Mouse (Mus musculus): Measurements from ENCODE around the gene Atad2b. TPM values are rescaled to one million over a fixed set of nuclear protein-coding genes. Genes with fewer than 3 reads are reported as not detected.
"Not testable (repeated sequence)": the region's sequence is repeated elsewhere in the genome, so short reads cannot be mapped to it uniquely, and the experiment has no call there.

Atad2b gene
- total RNA-seq, 4 experiments from 2014 or later = 11.2 to 12.8 (median 12.3) TPM

DNA sequence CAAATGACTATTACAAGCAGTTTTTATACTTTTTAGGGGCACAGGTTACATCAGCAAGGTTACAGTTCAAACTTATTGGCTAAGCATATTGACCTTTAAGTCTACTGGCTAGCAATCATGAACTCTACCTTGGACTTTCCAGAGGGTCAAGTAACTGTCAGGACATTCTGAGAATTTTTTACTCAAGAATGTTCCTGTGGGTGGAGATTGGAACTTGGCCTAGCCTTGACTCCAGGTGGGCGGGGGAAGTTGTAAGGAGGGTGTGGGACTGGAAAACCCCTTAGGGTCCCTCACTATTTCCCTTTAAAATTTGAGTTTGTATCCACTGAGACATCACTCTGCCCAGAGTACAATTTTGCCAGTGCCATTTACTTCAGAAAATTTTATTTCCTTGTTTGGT is 6.7 kb upstream of the Atad2b start:
- DNase-seq (ENCODE audit: low spot score) = not testable (repeated sequence)

DNA sequence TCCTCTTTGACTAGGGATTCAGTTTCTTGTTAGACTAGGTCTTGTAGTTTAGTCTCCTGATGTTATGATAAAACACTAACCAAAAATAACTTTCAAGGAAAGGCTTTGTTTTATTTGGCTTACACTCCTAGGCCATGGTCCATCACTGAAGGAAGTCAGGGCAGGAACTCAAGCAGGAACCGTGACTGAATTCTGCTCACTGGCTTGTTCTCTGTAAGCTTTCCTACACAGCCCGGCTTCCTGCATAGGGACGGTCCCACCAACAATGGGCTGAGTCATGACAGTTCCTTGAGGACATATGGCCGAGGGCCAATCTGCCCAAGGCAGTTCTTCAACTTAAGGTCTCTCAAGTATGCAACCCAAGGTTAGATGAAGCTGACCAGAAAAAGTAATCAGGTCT is 5.4 kb upstream of the Atad2b start:
- DNase-seq (ENCODE audit: low spot score) = peak; percentile 65

DNA sequence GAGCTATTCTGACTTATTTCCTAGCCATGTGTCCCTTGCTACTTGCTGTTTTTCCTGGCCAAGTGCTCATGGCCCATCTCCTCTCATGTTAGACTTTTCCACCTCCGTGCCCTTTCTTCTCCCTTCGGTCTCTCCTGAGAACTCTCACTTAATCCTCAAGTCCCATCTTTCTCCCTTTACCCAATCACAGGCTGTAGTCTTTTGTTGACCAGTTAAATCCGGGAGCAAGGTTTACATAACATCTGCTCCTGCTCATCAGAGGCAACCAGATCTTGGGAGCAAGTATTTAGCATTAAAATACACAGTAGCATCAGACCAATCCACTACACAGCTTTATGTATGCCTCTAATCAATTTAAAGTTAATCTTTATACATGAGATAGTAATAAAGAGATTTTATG is 2.7 kb upstream of the Atad2b start:
- no peak for DNase-seq (ENCODE audit: low spot score)

DNA sequence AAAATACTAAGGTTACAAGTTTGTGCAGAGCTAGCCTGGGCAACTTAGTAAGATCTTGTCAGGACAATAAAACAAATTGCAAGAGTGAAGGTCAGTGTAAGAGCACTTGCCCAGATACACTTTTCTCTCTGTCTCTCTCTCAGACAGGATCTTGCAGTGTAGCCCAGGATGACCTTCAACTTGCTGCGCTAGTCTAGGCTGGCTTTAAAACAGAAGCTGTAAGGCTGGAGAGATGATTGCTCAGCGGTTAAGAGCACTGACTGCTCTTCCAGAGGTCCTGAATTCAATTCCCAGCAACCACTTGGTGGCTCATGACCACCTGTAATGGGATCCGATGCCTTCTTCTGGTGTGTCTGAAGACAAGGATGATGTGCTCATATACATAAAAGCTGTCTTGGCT is 2.2 kb upstream of the Atad2b start:
- no peak for DNase-seq (ENCODE audit: low spot score)

DNA sequence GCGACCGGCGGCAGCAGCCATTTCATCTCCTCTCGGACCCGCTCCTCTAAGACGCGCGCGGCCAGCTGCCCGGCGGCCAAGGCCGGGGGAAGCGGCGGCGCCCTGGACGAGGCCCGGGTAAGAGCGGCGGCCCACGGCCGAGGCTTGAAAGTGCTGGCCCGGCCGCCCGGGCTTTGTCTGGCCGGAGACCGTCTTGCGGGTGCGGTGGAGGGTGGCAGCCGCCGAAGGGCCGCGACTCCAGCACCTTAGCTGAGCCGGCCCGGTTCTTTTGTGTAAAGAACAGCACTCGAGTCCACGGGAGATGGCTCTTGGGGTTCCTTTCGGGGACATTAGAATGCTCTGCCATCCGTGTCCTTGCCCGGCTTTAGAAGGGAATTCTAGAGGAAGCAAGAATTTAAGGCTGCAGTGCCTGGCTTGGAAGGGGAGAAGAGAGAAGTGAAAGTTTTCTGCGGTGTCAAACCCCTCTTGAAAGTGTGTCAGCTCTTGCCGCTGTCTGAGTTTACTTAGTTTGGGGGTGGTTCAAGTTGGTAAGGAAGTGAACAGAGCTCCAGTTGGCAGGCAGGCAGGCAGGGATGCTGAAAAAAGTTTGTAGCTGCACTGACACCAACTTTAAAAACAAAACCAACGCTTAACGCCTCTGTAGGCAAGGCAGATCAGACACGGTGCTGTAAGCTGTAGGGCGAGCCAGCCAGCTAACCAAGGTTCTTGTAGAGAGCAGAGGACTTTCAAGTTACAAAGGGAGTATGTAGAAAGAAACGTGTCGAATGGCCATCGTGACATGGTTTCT is 845 bp downstream of the Atad2b start:
- DNase-seq (ENCODE audit: low spot score) = peak; percentile 78

DNA sequence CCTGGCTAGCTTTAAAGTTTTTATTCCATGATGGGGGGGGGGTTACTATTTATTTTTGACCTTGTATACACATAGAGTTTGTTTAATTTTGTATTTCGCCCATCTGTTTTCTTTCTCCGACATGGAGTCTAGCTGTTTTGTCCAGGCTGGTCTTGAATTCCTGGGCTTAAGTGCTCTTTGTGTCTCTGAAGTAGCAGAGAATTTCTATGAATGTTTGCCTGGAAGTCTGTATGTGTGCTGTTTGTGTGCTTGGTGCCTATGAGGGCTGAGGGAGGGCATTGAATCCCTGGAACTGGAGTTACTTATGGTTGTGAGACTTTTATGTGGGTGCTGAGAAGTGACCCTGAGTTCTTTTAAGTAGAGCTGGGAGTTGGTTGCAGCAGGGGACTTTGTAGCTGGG is 11.0 kb downstream of the Atad2b start:
- DNase-seq (ENCODE audit: low spot score) = no peak

DNA sequence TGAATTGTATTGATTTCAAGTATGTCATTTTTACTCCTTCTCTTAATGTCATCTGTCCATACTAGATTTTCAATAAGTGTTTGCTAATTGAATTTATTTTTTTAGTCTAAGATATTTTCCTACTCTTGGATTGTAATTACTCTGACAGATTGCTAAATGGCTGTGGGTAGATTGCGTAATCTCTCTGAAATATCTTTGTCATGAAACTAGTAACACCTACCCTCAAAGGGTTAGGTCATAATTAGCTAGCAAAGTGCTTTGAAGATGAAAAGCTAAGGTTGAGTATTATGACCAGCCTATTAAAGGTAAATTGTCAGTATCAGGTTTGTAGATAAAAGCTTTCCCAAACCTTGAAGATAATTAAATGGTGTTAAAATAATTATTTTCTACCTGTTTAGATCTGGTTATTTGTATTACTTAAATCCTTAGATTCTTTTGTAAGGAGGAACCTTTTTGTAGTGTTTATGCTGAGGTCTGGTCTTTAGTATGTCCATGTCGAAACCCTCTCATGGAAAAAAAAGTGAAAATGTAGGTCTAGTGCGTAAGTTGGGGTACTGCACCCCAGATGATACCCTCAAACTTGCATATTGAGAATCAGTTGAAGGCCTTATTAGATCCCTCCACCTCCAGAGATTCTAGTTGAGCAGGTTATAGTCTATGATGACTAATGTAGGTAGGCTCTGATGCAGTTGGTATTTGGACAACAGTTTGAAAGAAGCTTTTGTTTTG is 13.8 kb downstream of the Atad2b start:
- no peak for DNase-seq (ENCODE audit: low spot score)

DNA sequence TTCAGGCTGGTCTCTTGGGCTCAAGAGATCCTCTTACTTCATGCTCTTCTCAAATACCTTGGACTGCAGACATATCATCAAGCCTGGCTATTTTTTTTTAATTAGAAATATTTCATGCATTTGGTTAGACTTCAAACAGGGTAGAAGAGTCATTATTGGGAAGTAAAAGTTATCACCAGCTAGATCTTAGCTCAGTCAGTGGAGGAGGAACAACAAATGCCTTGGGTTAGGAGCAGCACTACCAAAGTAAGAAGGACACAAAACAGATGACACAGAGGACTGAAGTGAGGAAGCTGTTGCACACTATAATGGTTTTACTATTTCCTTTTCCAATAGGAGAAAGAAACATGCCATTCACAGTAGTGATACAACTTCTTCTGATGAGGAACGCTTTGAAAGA is 35.1 kb downstream of the Atad2b start:
- DNase-seq (ENCODE audit: low spot score) = no peak

DNA sequence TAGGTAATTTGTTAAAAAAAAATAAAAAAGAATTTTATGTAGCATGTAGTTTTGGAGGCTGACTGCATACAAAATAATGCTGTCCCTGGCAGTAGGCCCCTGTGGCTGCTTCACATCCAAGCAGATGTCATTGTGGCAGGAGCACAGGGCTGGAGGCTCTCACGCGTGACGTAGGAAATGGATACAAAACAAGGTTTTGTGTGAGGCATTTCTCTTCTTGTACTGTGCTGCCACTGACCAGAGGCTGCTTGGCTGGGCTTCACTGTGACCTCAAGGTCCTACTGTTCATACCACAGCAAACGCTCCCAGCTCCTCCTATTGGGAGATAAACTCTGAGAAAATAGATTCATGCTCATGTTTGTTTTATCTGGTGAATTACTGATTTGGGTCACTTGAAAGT is 36.0 kb downstream of the Atad2b start:
- no peak for DNase-seq (ENCODE audit: low spot score)

DNA sequence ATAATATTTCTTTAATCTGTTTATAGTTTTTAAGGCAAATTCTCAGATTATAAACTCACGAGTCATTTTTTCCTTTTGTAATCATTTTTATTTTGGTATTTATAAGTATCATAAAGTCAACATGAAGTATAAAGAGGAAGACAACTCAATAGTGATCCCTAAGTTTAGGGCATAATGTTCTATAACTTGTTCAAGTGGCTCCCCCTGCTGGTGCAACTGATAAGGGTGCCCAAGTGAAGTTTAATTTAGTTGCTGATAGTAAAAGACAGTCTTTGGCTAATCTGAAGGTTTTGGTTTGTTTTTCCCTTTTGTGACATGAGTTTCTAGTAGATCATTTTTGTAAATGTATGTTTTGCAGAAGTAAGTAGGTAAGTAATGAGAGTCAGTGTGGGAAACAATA is 55.8 kb downstream of the Atad2b start:
- peak; percentile 74 for DNase-seq (ENCODE audit: low spot score)

DNA sequence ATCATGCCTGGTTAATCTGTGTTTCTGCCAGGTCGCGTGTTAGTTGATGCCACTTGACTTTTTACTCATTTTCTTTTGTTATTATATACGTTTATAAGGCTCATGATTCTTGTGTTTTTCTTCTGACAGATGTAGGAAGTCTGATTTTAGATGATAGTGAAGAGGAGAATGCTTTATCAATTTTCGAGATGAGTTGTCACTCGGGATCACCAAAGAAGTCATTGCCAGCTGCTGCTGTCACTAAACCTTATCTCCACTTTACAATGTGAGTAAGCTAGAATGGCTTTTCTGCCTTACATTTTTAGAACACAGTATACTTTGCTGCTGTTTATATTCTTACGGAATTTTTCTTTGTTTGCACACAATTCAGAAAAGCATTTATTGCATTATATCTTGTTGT is 61.2 kb downstream of the Atad2b start:
- DNase-seq (ENCODE audit: low spot score) = no peak

DNA sequence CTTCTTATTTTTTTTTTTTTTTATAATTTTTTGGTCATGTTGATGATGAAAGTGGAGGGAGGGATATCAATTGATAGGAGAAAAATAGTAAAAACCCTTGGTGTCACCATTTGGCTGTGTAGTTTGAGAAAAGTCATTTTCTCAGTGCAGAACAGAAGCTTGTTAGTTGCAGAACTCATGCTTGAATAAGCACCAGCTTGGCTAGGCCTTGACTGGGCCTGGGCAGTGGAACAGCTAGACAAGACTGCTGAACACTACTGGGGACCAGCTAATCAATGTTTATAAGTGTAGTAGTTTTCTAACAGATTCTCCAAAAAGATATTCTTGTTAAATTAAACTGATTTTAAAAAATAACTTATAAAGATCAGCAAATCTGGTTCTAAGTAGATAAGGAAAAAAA is 79.8 kb downstream of the Atad2b start:
- DNase-seq (ENCODE audit: low spot score) = no peak

DNA sequence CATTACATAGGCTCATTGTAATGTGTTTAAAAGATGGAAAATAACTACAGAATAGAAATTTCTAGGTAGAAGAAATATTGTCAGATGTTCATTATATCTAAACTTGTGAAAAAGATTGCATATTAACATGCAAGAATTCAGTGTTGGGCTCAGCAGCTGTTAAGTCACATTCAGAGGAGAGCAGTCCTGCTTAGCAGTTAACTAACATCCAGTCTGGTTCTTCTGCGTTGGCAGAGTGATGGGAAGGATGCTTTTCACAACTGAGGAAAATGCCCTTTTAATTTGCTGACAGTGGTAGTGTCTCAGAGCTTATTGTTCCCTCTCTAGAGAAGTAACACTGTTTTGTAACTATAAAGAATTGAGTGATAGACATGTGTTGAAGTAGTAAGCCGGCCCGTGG is 88.2 kb downstream of the Atad2b start:
- DNase-seq (ENCODE audit: low spot score) = no peak

DNA sequence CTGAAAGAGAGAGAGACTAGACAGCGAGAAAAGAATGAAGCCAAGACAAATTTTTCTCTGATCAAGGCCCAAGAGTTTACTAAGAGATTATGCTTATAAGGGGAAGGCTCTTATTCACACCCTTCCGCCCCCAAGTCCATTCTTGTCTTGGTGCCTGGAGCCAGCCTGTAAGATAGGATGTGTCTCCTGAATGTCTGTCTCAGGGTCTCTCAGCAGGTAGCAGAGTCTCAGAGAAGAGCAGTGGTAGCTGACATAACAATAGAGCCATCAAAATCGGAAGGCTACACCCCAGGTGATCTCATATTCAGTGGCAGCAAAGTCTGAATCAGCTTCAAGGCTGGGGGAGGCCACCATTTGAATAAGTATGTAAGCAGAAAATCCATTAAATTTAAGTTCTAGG is 88.6 kb downstream of the Atad2b start:
- DNase-seq (ENCODE audit: low spot score) = not testable (repeated sequence)

DNA sequence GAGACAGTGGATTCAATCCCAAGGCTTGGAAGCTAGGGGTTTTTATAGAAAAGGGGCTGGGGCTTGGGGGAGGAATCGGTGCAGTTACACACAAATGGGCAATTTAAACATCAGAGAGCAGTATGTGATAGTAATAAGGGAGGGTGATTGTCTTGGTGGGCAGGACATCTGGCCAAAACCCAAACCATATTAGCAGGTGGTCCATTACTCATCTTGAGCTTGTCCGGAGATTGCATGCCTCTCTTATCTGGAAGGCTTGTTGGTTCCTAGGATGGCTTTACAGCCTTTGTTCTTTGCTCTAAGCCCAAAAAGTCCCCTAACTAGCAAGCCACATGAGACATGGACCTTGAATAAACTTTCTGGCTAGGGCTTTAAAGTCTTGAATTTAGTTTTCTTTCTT is 91.5 kb downstream of the Atad2b start:
- DNase-seq (ENCODE audit: low spot score) = not testable (repeated sequence)

DNA sequence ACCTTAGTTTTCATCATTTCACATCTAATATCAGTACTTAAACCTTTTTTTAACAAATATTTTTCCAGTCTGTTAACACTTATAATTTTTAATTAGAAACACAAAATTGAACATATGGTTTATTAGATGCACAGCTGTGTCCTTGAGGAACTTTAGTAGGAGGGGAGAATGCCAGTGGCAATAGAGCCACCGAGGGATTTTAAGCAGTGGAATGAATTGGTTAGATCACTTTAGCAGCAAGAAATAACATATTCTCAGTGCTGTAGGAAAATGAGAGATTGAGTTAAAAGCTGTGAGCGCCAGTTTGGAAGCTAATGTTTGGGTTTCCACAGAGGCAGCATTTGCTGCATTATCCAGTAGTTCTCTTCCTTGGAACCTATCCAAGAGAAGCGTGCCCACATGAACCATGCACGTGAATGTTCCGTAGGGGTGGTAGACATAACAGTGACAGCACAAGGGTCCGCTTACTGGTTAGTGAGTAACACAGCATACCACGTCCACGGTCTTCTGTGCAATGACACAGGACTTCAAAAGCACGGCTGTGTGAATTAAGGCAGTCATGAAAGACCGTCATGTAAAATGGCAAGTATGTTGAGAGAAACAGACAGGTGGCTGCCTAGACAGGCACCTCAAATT is 108.2 kb downstream of the Atad2b start:
- DNase-seq (ENCODE audit: low spot score) = no peak

DNA sequence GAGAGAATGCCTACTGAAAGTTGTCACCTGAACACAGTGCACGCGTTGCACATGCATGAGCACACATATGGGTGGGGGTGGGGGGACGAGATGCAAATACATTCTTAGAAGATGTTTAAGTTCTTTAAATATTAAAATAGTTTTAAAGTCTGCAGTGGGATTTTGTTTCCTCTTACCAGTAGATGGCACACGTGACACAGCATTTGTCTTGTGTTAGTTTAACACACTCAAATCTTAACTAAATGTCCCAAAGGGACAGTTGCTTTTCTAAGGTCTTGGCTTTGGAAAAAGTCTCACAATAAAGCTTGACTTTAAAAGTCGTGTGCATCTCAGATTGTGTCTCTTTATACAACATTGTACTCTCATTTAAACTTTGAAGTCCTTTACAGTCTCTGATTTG is 111.9 kb downstream of the Atad2b start:
- DNase-seq (ENCODE audit: low spot score) = no peak

DNA sequence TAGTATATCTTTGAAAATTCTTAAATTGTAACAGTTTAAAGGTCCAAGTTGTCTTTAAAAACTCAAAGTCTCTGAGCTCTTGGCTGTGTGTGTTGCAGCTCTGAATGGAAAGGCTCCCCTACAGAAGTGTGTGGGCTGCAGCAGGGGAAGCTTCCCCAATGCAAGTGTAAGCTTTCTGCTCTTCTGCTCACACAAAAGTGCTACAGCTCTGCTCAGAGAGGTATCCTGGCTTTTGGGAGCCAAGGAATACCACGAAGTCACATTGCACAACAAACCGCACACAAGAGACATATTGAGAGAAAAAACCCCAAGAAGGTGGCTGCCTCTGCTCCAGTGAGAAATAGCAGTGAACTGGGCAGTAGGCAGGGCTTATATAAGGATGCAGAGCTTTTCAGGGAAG is 120.9 kb downstream of the Atad2b start:
- no peak for DNase-seq (ENCODE audit: low spot score)

DNA sequence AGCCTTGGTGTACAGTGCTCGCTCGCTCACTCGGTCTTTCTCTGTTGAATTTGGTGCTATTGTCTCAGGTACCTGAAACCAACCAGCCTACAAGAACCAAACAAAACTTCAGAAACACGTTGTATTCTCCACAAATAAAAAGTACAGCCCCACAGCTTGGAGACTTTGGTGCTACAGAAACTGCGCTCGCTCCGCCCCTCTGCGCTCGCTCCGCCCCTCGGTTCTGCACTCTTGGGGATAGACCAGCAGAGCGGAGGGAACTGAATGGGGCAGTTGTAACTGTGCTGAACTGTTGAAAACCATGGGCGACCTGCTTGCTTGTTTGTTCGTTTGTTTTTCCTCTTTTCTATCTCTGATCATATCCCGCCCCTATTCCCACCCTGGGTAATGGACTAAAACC is 127.0 kb downstream of the Atad2b start:
- DNase-seq (ENCODE audit: low spot score) = no peak

DNA sequence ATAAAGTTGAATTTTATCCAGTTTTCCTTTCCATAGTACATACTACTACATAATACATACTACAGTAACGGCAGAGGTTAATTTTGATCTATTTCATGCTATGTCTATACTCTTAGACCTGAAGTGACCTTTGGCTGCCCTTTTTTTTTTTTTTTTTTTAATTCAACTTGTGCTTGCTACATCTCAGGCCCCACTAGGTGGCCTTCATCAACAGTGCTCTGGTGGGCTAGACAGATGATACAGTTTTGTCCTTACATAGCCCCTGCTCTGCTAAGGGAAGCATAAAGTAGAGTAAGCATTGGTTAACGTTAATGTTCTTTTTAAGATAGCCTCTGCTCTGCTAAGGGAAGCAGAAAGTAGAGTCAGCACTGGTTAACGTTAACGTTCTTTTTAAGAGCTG is 131.0 kb downstream of the Atad2b start:
- no peak for DNase-seq (ENCODE audit: low spot score)

DNA sequence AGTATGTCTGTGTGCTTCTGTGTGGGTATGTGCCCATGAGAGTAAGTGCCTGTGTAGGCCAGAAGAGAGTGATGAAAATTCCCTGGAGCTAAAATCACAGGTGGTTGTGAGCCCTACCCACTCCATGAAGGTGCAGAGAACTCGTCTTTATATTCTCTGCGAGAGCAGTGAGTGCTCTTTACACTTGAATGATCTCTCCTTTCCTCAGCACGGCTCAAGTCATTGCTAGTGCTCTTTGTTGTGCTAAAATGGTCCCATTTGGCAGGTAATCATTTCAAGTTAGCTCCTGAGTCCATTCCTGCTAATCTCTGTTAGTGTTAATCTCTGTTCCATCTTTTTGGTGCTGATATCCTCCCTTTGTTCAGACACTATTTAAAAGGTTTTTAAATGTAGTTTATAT is 150.4 kb downstream of the Atad2b start:
- no peak for DNase-seq (ENCODE audit: low spot score)

DNA sequence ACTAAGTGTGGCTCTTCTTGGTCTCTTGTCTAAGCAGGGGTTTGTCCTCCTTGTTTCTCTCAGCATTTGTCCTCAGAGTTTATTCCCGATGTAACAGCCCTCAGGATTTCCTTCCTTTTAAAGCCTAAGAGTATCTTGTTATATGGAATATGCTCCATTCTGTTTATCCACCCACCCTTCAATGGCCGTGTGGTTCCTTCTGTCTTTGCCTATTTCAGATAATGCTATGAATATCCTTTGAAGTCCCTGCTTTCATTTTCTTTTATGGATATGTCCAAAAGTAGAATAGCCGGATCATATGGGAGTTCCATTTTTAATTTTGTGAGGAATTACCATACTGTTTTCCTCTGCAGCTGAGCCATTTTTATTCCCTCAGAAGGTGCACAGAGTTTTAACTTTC is 153.0 kb downstream of the Atad2b start:
- no peak for DNase-seq (ENCODE audit: low spot score)

DNA sequence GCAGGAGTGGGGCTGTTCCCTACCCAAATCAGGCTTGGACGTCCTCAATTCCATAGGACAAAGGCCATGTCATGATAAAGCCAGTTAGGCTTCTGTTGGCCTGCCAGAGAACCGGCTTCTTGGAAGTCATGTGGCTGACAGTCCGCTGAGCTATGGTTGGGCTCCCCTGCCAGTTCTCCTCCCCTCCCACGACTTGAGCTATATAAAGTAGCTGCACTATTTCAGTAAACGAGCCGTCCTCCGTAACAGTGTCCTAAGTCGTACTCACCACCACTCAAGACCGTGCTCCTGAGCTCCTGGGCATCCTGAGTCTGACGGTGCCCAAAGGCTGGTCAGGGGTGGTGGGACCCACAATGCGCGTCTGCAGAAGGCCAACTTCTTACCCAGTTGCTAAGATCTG is 156.0 kb downstream of the Atad2b start:
- peak; percentile 29 for DNase-seq (ENCODE audit: low spot score)

Measured in heart, adult 8-10 months (tissue).